Mouse (Mus musculus): ENCODE data around the gene Stard10.

Gene Stard10

GRCm38 (mm10) chr7:101302691-101303090 is 14.2 kb upstream of the Stard10 start:
- in situ Hi-C loops (cut with MboI, MseI) = no loop called here

- in situ Hi-C loops (cut with MboI, MseI) = no loop called here
Observed at GRCm38 (mm10) chr7:101306841-101307240, 10.0 kb upstream of the Stard10 start.

GRCm38 (mm10) chr7:101309985-101310326 is 6.9 kb upstream of the Stard10 start:
- in situ Hi-C loops (cut with MboI, MseI) = no loop called here

- in situ Hi-C loops (cut with MboI, MseI) = no loop called here
Observed at GRCm38 (mm10) chr7:101310327-101311028, 6.4 kb upstream of the Stard10 start.

- in situ Hi-C loops (cut with MboI, MseI) = no loop called here
Observed at GRCm38 (mm10) chr7:101311061-101311460, 5.8 kb upstream of the Stard10 start.

- in situ Hi-C loops (cut with MboI, MseI) = no loop called here
Observed at GRCm38 (mm10) chr7:101313033-101313432, 3.9 kb upstream of the Stard10 start.

GRCm38 (mm10) chr7:101314396-101314795 is 2.5 kb upstream of the Stard10 start:
- in situ Hi-C loops (cut with MboI, MseI) = no loop called here

GRCm38 (mm10) chr7:101315699-101316098 is 1.2 kb upstream of the Stard10 start:
- in situ Hi-C loops (cut with MboI, MseI) = loop anchor here (5.0 kb wide), 1 partner anchor 57 kb away; no protein-coding TSS in a partner anchor

- in situ Hi-C loops (cut with MboI, MseI) = loop anchor here (5.0 kb wide), 1 partner anchor 56 kb away; no protein-coding TSS in a partner anchor
Observed at GRCm38 (mm10) chr7:101316591-101317001, 290 bp upstream of the Stard10 start.

GRCm38 (mm10) chr7:101318848-101319247 is 2.0 kb downstream of the Stard10 start:
- in situ Hi-C loops (cut with MboI, MseI) = loop anchor here (5.0 kb wide), 1 partner anchor 53 kb away; no protein-coding TSS in a partner anchor

- in situ Hi-C loops (cut with MboI, MseI) = loop anchor here (5.0 kb wide), 1 partner anchor 53 kb away; no protein-coding TSS in a partner anchor
Observed at GRCm38 (mm10) chr7:101319796-101320195, 2.9 kb downstream of the Stard10 start.

- in situ Hi-C loops (cut with MboI, MseI) = no loop called here
Observed at GRCm38 (mm10) chr7:101320399-101321217, 3.7 kb downstream of the Stard10 start.

- in situ Hi-C loops (cut with MboI, MseI) = no loop called here
Observed at GRCm38 (mm10) chr7:101321218-101321827, 4.4 kb downstream of the Stard10 start.

- in situ Hi-C loops (cut with MboI, MseI) = no loop called here
Observed at GRCm38 (mm10) chr7:101323141-101323594, 6.3 kb downstream of the Stard10 start.

GRCm38 (mm10) chr7:101324142-101324962 is 7.5 kb downstream of the Stard10 start:
- in situ Hi-C loops (cut with MboI, MseI) = no loop called here

- in situ Hi-C loops (cut with MboI, MseI) = no loop called here
Observed at GRCm38 (mm10) chr7:101326006-101326405, 9.1 kb downstream of the Stard10 start.

- in situ Hi-C loops (cut with MboI, MseI) = no loop called here
Observed at GRCm38 (mm10) chr7:101327263-101327662, 10.4 kb downstream of the Stard10 start.

- in situ Hi-C loops (cut with MboI, MseI) = no loop called here
Observed at GRCm38 (mm10) chr7:101327786-101328185, 10.9 kb downstream of the Stard10 start.

- in situ Hi-C loops (cut with MboI, MseI) = no loop called here
Observed at GRCm38 (mm10) chr7:101328621-101329158, 11.8 kb downstream of the Stard10 start.

- in situ Hi-C loops (cut with MboI, MseI) = no loop called here
Observed at GRCm38 (mm10) chr7:101329606-101330005, 12.7 kb downstream of the Stard10 start.
